Mouse (Mus musculus) bone marrow macrophage, adult 2 months (primary cell): Measurements from ENCODE around the gene Bicral. TPM values are rescaled to one million over a fixed set of nuclear protein-coding genes. Genes with fewer than 3 reads are reported as not detected.
A peak's percentile ranks its signal among the peaks of the same experiment; 100 is the strongest.

ENCODE experiments used
- H3K27ac ChIP-seq: 2 replicates; pipeline ENCODE4 v1.5.1; 2012; ENCODE audit warnings: low read depth, low read length; ENCODE audit not compliant: insufficient read depth
- H3K4me1 ChIP-seq: 2 replicates; pipeline ENCODE4 v1.6.1; 2012; ENCODE audit warnings: low read length; ENCODE audit not compliant: control insufficient read depth, insufficient read depth
- H3K4me3 ChIP-seq: 2 replicates; pipeline ENCODE4 v1.5.1; 2012; ENCODE audit warnings: mild to moderate bottlenecking, low read length, moderate library complexity; ENCODE audit not compliant: insufficient read depth
- CTCF ChIP-seq: IDR thresholded peaks from 2 replicates; pipeline ENCODE4 v1.5.1; 2012; ENCODE audit warnings: low read depth, mild to moderate bottlenecking, low read length, moderate library complexity
- POLR2A ChIP-seq: IDR thresholded peaks from 2 replicates; pipeline ENCODE4 v1.6.1; 2012; ENCODE audit warnings: mild to moderate bottlenecking, low read depth, low read length, borderline replicate concordance
- polyA plus RNA-seq: library from polyadenylated mRNA; stranded (reverse); fragments of >200 nt; gene quantifications from 2 replicates; pipeline ENCODE4 v1.2.4, GENCODE M21; 2012; ENCODE audit not compliant: missing spikeins, insufficient read depth, insufficient read length

Bicral gene
- polyA plus RNA-seq, 1 experiment, result 11.3 TPM

DNA sequence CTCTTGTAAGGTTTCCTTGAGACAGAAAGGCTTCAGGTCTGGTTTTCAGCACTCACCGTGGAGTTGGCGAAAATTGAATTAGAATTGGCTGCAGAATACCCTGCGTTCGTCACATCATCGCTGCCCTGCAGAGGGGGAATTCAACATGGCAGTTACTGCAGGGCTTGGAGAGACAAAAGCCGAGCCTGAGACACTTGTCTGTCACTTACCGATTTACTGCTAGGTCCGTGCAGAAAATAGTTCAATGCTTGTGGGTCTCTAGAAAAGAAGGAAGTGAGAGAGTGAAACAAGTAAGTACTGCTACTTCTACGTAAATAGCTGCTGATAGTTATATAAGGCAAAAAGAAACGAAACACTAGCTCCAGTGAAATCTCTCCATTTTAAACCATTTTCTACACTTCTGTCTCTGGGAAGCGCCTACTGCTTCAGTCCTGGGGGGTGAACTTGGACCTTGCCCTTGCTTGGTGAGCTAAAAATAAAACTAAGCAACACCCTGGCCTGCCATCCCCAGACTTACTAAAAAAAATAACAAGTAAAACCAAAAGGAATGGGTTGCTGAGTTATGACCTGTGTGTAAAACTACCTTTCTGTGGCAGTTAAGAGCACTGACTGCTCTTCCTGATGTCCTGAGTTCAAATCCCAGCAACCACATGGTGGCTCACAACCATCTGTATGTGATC lies 28.3 kb downstream of the Bicral start:
- H3K4me3 ChIP-seq, result peak overlapping the region; percentile 30
- H3K4me1 ChIP-seq, result peaks cover 29% of the 10 kb centered on the region
- peak overlapping the region; percentile 88 for H3K27ac ChIP-seq
- TF ChIP-seq POLR2A, result no peak
- no peak for TF ChIP-seq CTCF

- no peak overlapping the region for H3K27ac ChIP-seq
Observed at GRCm38 (mm10) chr17:46828935-46829334, 29.3 kb downstream of the Bicral start.

DNA sequence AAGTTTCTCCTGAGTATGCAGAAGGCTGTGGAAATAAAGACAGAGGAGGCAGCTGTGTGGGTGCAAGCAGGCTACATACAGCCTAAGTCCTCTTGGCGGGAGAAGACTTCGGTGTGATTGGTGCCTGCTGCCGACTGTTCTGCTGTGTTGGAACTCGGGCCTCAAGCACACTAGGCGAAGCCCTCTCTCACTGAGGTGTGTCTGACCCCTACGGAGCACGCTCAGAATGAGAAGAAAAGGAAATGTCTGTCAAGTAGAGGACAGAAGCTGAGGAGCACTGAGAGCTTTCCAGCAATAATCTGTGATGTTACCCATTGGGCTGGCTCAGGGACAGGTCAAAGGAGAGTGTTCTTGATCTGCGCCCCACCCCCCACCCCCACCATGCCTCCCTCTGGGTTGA lies 35.2 kb downstream of the Bicral start:
- Histone ChIP-seq H3K4me1 (no peaks in the 10 kb centered on the region), H3K4me3 (no peak overlapping the region), H3K27ac (no peak overlapping the region)
- TF ChIP-seq POLR2A (no peak), CTCF (no peak)

More at GRCm38 (mm10) chr17:46828935-46829334, 29.3 kb downstream of the Bicral start:
- peaks cover 29% of the 10 kb centered on the region for H3K4me1 ChIP-seq
- TF ChIP-seq POLR2A (no peak), CTCF (no peak)
- no peak overlapping the region for H3K4me3 ChIP-seq

DNA sequence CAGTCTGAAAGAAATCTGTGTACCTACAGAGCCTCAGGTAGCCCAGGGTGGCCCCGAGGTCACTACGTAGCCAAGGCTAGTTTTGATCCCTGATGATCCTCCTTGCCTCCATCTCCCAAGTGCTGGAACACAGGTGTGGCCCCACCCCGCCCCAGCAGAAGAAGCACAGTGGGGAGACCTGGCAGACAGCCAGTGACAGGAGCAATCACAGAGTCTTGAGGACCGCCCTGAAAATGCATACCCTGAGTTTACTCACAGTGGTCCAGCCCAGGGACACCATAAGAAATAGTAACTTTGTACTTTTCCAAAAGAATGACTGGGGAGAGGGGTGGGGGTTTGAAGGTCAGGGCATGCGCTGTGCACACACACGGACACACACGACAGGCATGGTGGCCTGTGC lies 37.7 kb downstream of the Bicral start:
- Histone ChIP-seq H3K4me3 (no peak overlapping the region), H3K27ac (no peak overlapping the region), H3K4me1 (no peaks in the 10 kb centered on the region)
- TF ChIP-seq POLR2A (no peak), CTCF (no peak)

GRCm38 (mm10) chr17:46817734-46818158 lies 40.5 kb downstream of the Bicral start:
- no peaks in the 10 kb centered on the region for H3K4me1 ChIP-seq
- TF ChIP-seq POLR2A (no peak), CTCF (no peak)
- H3K4me3 ChIP-seq, result no peak overlapping the region
- no peak overlapping the region for H3K27ac ChIP-seq

GRCm38 (mm10) chr17:46816306-46816705 lies 42.0 kb downstream of the Bicral start:
- Histone ChIP-seq H3K27ac (no peak overlapping the region), H3K4me3 (no peak overlapping the region), H3K4me1 (no peaks in the 10 kb centered on the region)
- TF ChIP-seq CTCF (no peak), POLR2A (no peak)

GRCm38 (mm10) chr17:46814497-46814896 lies 43.8 kb downstream of the Bicral start:
- no peaks in the 10 kb centered on the region for H3K4me1 ChIP-seq
- no peak for TF ChIP-seq CTCF
- no peak for TF ChIP-seq POLR2A
- no peak overlapping the region for H3K27ac ChIP-seq
- no peak overlapping the region for H3K4me3 ChIP-seq

GRCm38 (mm10) chr17:46813637-46814036 lies 44.6 kb downstream of the Bicral start:
- no peak overlapping the region for H3K27ac ChIP-seq
- no peaks in the 10 kb centered on the region for H3K4me1 ChIP-seq
- no peak overlapping the region for H3K4me3 ChIP-seq
- no peak for TF ChIP-seq POLR2A

DNA sequence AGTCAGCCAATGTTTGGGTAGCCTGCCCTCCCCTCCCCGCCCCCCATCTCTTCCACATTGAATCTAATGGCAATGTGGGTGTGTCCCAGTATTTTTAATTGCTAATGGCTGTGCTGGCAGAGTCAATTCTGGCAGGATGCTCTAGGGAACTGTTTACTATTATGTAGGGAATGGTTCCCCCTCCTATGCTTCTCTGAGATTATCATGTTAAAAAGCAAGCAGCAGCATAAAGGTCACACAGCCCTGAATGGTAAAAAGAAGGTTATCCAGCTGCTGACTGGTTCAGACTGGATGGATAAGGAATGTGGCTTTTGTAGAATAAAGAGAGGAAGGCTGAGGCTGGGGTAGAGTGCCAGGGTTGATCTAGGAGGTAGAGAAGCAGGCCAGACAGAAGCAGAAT lies 45.8 kb downstream of the Bicral start:
- no peak for TF ChIP-seq CTCF
- TF ChIP-seq POLR2A, result no peak
- H3K4me3 ChIP-seq, result no peak overlapping the region
- H3K27ac ChIP-seq, result no peak overlapping the region
- H3K4me1 ChIP-seq, result no peaks in the 10 kb centered on the region

GRCm38 (mm10) chr17:46810672-46811071 lies 47.6 kb downstream of the Bicral start:
- TF ChIP-seq CTCF, result no peak
- TF ChIP-seq POLR2A, result no peak
- no peak overlapping the region for H3K27ac ChIP-seq
- no peak overlapping the region for H3K4me3 ChIP-seq
- H3K4me1 ChIP-seq, result no peaks in the 10 kb centered on the region
